ENCODE assay signal across 8 mouse cellular contexts in the genomic region with DNA sequence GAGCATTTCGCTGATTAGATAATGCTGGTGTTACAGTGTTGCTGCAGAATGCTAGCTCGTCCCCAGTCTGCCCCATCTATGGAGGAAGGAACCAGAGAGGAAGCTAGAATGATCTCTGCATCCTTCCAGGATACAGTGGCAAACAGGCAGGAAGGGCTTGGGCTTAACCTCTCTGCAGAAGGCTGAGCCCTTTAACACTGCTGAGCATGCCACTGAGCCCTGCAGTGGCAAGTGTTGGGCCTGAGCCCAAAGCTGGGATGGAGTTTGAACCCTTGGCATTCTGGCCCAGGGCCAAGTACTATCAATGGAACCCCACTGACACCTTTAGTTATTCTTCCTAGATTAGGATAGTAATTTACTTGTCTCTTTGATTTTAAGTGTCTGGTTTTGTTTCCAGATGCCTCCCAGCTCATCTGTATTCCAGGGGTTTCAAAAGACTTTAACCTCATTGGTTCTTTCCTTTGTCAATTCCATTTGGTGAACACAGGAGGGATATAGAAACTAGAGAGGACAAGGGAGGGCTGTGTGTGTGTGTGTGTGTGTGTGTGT.
A peak's percentile ranks its signal among the peaks of the same experiment; 100 is the strongest.
DNase-seq lines count a peak whose midpoint lies in the region; ATAC-seq lines count a peak whose summit lies in the region.
"Had no signal": no experiment of that assay in that cellular context is flagged by ENCODE, and none has a peak within 500 bp of the region (broad histone marks: within the 10 kb centered on the region; RNA-seq: fewer than 3 reads in every experiment).

No protein-coding gene starts in this region.

- no peak overlapping the region for H3K4me2 ChIP-seq in embryonic facial prominence, embryonic 15.5 days (replicated peaks)
- no peak overlapping the region for H3K4me2 ChIP-seq in forebrain, embryonic 16.5 days (ENCODE audit: low read length)
- H3K4me2 ChIP-seq: limb, embryonic 15.5 days had no signal

- peak overlapping the region; percentile 80; the same call in 1 of the 2 replicates for H3K27ac ChIP-seq in embryonic facial prominence, embryonic 15.5 days (replicated peaks)
- peak overlapping the region; percentile 23 for H3K27ac ChIP-seq in forebrain, embryonic 16.5 days (ENCODE audit: low read length)
- H3K27ac ChIP-seq: limb, embryonic 15.5 days had no signal

- intact Hi-C loops in left cerebral cortex, postnatal 4 days (cut with DNase I) = no loop called here

- H3K27me3 ChIP-seq in embryonic facial prominence, embryonic 15.5 days = no peaks in the 10 kb centered on the region
- H3K27me3 ChIP-seq in forebrain, embryonic 16.5 days (replicated peaks; ENCODE audit: control insufficient read depth, insufficient read depth, low read length) = no peaks in the 10 kb centered on the region
- H3K27me3 ChIP-seq: limb, embryonic 15.5 days had no signal

- H3K4me3 ChIP-seq in embryonic facial prominence, embryonic 15.5 days (replicated peaks) = no peak overlapping the region
- no peak overlapping the region for H3K4me3 ChIP-seq in forebrain, embryonic 16.5 days (replicated peaks; ENCODE audit: low read length)
- H3K4me3 ChIP-seq: limb, embryonic 15.5 days had no signal

- peaks cover 9% of the 10 kb centered on the region for H3K4me1 ChIP-seq in embryonic facial prominence, embryonic 15.5 days
- H3K4me1 ChIP-seq in forebrain, embryonic 16.5 days (replicated peaks; ENCODE audit: control insufficient read depth, insufficient read depth, low read length) = peaks cover 28% of the 10 kb centered on the region

- 23% methylated on average over 2 of the region's 2 CpGs for WGBS in embryonic facial prominence, embryonic 15.5 days
- WGBS in forebrain, embryonic 16.5 days = 40% methylated on average over 2 of the region's 2 CpGs

- ATAC-seq in embryonic facial prominence, embryonic 15.5 days (ENCODE audit: insufficient number of reproducible peaks, low FRiP score, low TSS enrichment, low read depth) = no peak
- ATAC-seq in forebrain, embryonic 16.5 days = peak; percentile 88

- DNase-seq in left cerebral cortex, postnatal 4 days = peak; percentile 17
- DNase-seq in left cerebral cortex, adult 8-10 months (ENCODE audit: low spot score in 2 of 2) = no peak
- peak; percentile 49 to 64 for DNase-seq in kidney, postnatal 4 days
- no peak for DNase-seq in lung, postnatal 4 days
- DNase-seq in spleen, postnatal 14 days (ENCODE audit: low spot score in 2 of 2) = no peak

- H3K9me3 ChIP-seq in embryonic facial prominence, embryonic 15.5 days (replicated peaks) = no peaks in the 10 kb centered on the region
- H3K9me3 ChIP-seq in forebrain, embryonic 16.5 days (ENCODE audit: control insufficient read depth, low read length) = no peaks in the 10 kb centered on the region
- H3K9me3 ChIP-seq: limb, embryonic 15.5 days had no signal

- no peaks in the 10 kb centered on the region for H3K36me3 ChIP-seq in embryonic facial prominence, embryonic 15.5 days
- no peaks in the 10 kb centered on the region for H3K36me3 ChIP-seq in forebrain, embryonic 16.5 days (ENCODE audit: control insufficient read depth, insufficient read depth)
- H3K36me3 ChIP-seq: limb, embryonic 15.5 days had no signal

- no peak overlapping the region for H3K9ac ChIP-seq in embryonic facial prominence, embryonic 15.5 days
- H3K9ac ChIP-seq in forebrain, embryonic 16.5 days (replicated peaks; ENCODE audit: low read depth, low read length) = no peak overlapping the region
- H3K9ac ChIP-seq: limb, embryonic 15.5 days had no signal

Comparison
In these comparisons a context has a peak if more than half of its experiments do, and no peak if none do; other contexts are left out.
1. DNase-seq: peak in left cerebral cortex, postnatal 4 days (single experiment) and kidney, postnatal 4 days (2 of 2); none in left cerebral cortex, adult 8-10 months (0 of 2), lung, postnatal 4 days (0 of 2) and spleen, postnatal 14 days (0 of 2).